Mouse (Mus musculus) ES-Bruce4 (cell line): ENCODE measurements around the gene Ccdc97.

Experiments
- EP300 ChIP-seq: IDR thresholded peaks from 2 replicates; pipeline ENCODE4 v1.6.1; 2011; ENCODE audit warnings: low read depth, low read length; ENCODE audit not compliant: insufficient read depth
- POLR2A ChIP-seq: IDR thresholded peaks from one replicate; pipeline ENCODE4 v1.8.1; 2011; ENCODE audit warnings: low read length; ENCODE audit not compliant: insufficient read depth

DNA sequence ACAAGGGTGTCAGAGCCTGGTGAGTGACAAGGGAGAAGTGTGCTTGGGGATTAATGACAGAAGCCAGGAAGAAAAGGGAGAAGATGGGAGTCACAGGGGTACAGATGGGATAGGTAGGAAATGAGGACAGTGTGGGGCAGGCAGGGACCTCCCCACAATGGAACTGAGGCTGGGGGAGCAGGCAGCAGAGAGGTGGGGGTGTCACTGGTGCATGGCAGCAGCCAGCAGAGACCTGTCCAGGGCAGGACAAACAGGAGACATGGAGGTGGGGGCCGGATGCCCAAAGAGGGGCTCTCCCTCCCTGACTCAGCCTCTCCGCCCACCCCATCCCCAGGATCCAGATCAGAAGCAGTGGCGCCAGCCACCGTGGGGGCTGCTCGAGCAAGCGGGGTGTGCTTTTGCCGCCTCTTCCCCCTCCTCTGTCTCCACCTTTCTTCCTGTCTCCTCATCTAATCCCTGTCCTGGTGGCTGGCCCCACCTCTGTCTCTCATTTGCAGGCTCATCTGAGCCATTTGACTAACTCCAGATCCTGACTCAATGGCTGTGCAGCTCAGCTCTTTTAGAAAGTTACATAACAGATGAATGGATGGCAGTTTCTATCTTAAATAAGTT lies 8.3 kb downstream of the Ccdc97 start:
- no peak for TF ChIP-seq EP300
- TF ChIP-seq POLR2A: no peak
